In genomic region chr12:102616843-102617519, GRCm38 (mm10) we compare ENCODE assay signal across 12 mouse cellular contexts.
A peak's percentile ranks its signal among the peaks of the same experiment; 100 is the strongest.
DNase-seq lines count a peak whose midpoint lies in the region; ATAC-seq and TF ChIP-seq lines count a peak whose summit lies in the region.
"Had no signal": no experiment of that assay in that cellular context is flagged by ENCODE, and none has a peak within 500 bp of the region (broad histone marks: within the 10 kb centered on the region; RNA-seq: fewer than 3 reads in every experiment).

No protein-coding gene starts in this region.

- H3K9me3 ChIP-seq in forebrain, postnatal 0 days (ENCODE audit: low read length), result no peaks in the 10 kb centered on the region
- H3K9me3 ChIP-seq in forebrain, embryonic 11.5 days (ENCODE audit: control insufficient read depth, low read length), result no peaks in the 10 kb centered on the region
- H3K9me3 ChIP-seq in liver, embryonic 14.5 days (ENCODE audit: control insufficient read depth, low read length), result no peaks in the 10 kb centered on the region
- H3K9me3 ChIP-seq in liver, embryonic 11.5 days (ENCODE audit: control insufficient read depth, low read length), result no peaks in the 10 kb centered on the region
- H3K9me3 ChIP-seq in limb, embryonic 10.5 days (replicated peaks), result no peaks in the 10 kb centered on the region
- H3K9me3 ChIP-seq: embryonic facial prominence, embryonic 12.5 days; hindbrain, embryonic 13.5 days; midbrain, embryonic 12.5 days had no signal

- peak; percentile 54; the same call in 1 of the 2 replicates for ATAC-seq in forebrain, postnatal 0 days
- no peak for ATAC-seq in forebrain, embryonic 11.5 days (replicated peaks; ENCODE audit: low FRiP score)
- no peak for ATAC-seq in liver, embryonic 14.5 days (ENCODE audit: insufficient read depth)
- ATAC-seq in liver, embryonic 11.5 days (replicated peaks; ENCODE audit: low FRiP score), result no peak

- no peak for TF ChIP-seq EP300 in liver, embryonic 14.5 days (IDR thresholded peaks at IDR 0.05; ENCODE audit: low read depth)

- TF ChIP-seq CTCF in forebrain, postnatal 0 days (IDR thresholded peaks at IDR 0.05; ENCODE audit: low read depth), result peak; percentile 61
- peak; percentile 36 for TF ChIP-seq CTCF in liver, embryonic 14.5 days (IDR thresholded peaks at IDR 0.05; ENCODE audit: low read depth)

- DNase-seq in forebrain, postnatal 0 days, result no peak
- no peak for DNase-seq in forebrain, embryonic 11.5 days (ENCODE audit: low spot score)
- DNase-seq in liver, embryonic 14.5 days (ENCODE audit: low read depth in 3 of 3, low spot score in 3 of 3), result no peak
- no peak for DNase-seq in liver, embryonic 11.5 days (ENCODE audit: low spot score)
- peak; percentile 23 for DNase-seq in adipocyte (ENCODE audit: low spot score)
- DNase-seq in limb, embryonic 10.5 days (ENCODE audit: low spot score), result no peak
- no peak for DNase-seq in urinary bladder, postnatal 36 days (ENCODE audit: low spot score in 2 of 2)
- DNase-seq in layer of hippocampus, postnatal 14 days (ENCODE audit: low spot score in 2 of 2), result no peak
- DNase-seq: thymus, adult 18-20 months had no signal

- no peak overlapping the region for H3K9ac ChIP-seq in forebrain, postnatal 0 days
- H3K9ac ChIP-seq in forebrain, embryonic 11.5 days (ENCODE audit: low read length), result no peak overlapping the region
- no peak overlapping the region for H3K9ac ChIP-seq in liver, embryonic 14.5 days (replicated peaks)
- no peak overlapping the region for H3K9ac ChIP-seq in liver, embryonic 11.5 days (ENCODE audit: low read depth, low read length)
- H3K9ac ChIP-seq: embryonic facial prominence, embryonic 12.5 days; hindbrain, embryonic 13.5 days; midbrain, embryonic 12.5 days had no signal

- no peak overlapping the region for H3K27ac ChIP-seq in forebrain, postnatal 0 days (ENCODE audit: low read depth, low read length)
- no peak overlapping the region for H3K27ac ChIP-seq in forebrain, embryonic 11.5 days (ENCODE audit: low read depth, low read length)
- H3K27ac ChIP-seq in liver, embryonic 14.5 days, result no peak overlapping the region
- H3K27ac ChIP-seq in liver, embryonic 11.5 days (ENCODE audit: low read depth, low read length), result no peak overlapping the region
- H3K27ac ChIP-seq in limb, embryonic 10.5 days, result 0 out of 2 replicates have a peak overlapping the region, but pooled peaks have one; percentile 22
- H3K27ac ChIP-seq: embryonic facial prominence, embryonic 12.5 days; hindbrain, embryonic 13.5 days; midbrain, embryonic 12.5 days had no signal

- no peaks in the 10 kb centered on the region for H3K4me1 ChIP-seq in forebrain, postnatal 0 days (ENCODE audit: insufficient read depth)
- H3K4me1 ChIP-seq in forebrain, embryonic 11.5 days (replicated peaks; ENCODE audit: control insufficient read depth, insufficient read depth, low read length), result no peaks in the 10 kb centered on the region; the same call in 1 of the 2 replicates
- peaks cover 0 to 3% of the 10 kb centered on the region in 2 experiments; a peak in 1 of 4 replicates for H3K4me1 ChIP-seq in liver, embryonic 14.5 days (replicated peaks; ENCODE audit: control insufficient read depth in 2 of 2, insufficient read depth in 2 of 2, low read length in 1 of 2)
- peaks cover 6% of the 10 kb centered on the region for H3K4me1 ChIP-seq in liver, embryonic 11.5 days (replicated peaks; ENCODE audit: control insufficient read depth, insufficient read depth, low read length)
- H3K4me1 ChIP-seq in limb, embryonic 10.5 days, result peaks cover 26% of the 10 kb centered on the region

- H3K36me3 ChIP-seq in forebrain, postnatal 0 days (ENCODE audit: insufficient read depth), result no peaks in the 10 kb centered on the region
- H3K36me3 ChIP-seq in forebrain, embryonic 11.5 days (ENCODE audit: control insufficient read depth, insufficient read depth, low read length), result no peaks in the 10 kb centered on the region
- H3K36me3 ChIP-seq in liver, embryonic 14.5 days (replicated peaks; ENCODE audit: control insufficient read depth, insufficient read depth, low read depth), result no peaks in the 10 kb centered on the region
- no peaks in the 10 kb centered on the region for H3K36me3 ChIP-seq in liver, embryonic 11.5 days (ENCODE audit: control insufficient read depth, insufficient read depth, low read length)
- 0 out of 2 replicates have a peak, but pooled peaks cover 2% of the 10 kb centered on the region for H3K36me3 ChIP-seq in limb, embryonic 10.5 days
- H3K36me3 ChIP-seq: midbrain, embryonic 12.5 days had no signal

- no peak overlapping the region for H3K4me2 ChIP-seq in forebrain, postnatal 0 days (ENCODE audit: low read depth)
- H3K4me2 ChIP-seq in forebrain, embryonic 11.5 days (ENCODE audit: low read depth, low read length, severe bottlenecking), result no peak overlapping the region
- H3K4me2 ChIP-seq in liver, embryonic 14.5 days (ENCODE audit: low read depth), result no peak overlapping the region
- H3K4me2 ChIP-seq in liver, embryonic 11.5 days, result no peak overlapping the region
- H3K4me2 ChIP-seq: embryonic facial prominence, embryonic 12.5 days; hindbrain, embryonic 13.5 days; midbrain, embryonic 12.5 days had no signal

- H3K27me3 ChIP-seq in forebrain, postnatal 0 days (ENCODE audit: insufficient read depth, low read length), result no peaks in the 10 kb centered on the region
- H3K27me3 ChIP-seq in forebrain, embryonic 11.5 days (ENCODE audit: control insufficient read depth, insufficient read depth, low read length), result no peaks in the 10 kb centered on the region
- no peaks in the 10 kb centered on the region for H3K27me3 ChIP-seq in liver, embryonic 14.5 days (ENCODE audit: control insufficient read depth, insufficient read depth, low read length)
- H3K27me3 ChIP-seq in liver, embryonic 11.5 days (replicated peaks; ENCODE audit: control insufficient read depth, insufficient read depth, low read length), result no peaks in the 10 kb centered on the region
- no peaks in the 10 kb centered on the region for H3K27me3 ChIP-seq in limb, embryonic 10.5 days (ENCODE audit: low read depth, poor library complexity, severe bottlenecking)
- H3K27me3 ChIP-seq: embryonic facial prominence, embryonic 12.5 days; hindbrain, embryonic 13.5 days; midbrain, embryonic 12.5 days had no signal

- 56% methylated on average over 7 of the region's 7 CpGs for WGBS in forebrain, postnatal 0 days
- 61% methylated on average over 7 of the region's 7 CpGs for WGBS in forebrain, embryonic 11.5 days
- WGBS in liver, embryonic 14.5 days (ENCODE audit: insufficient replicate concordance), result 49% methylated on average over 7 of the region's 7 CpGs
- WGBS in liver, embryonic 11.5 days, result 67% methylated on average over 7 of the region's 7 CpGs
- 47% methylated on average over 7 of the region's 7 CpGs for WGBS in limb, embryonic 10.5 days

- H3K4me3 ChIP-seq in forebrain, postnatal 0 days (ENCODE audit: low read depth, low read length), result no peak overlapping the region
- no peak overlapping the region for H3K4me3 ChIP-seq in forebrain, embryonic 11.5 days (ENCODE audit: low read depth, low read length)
- no peak overlapping the region for H3K4me3 ChIP-seq in liver, embryonic 14.5 days (ENCODE audit: insufficient read depth in 1 of 2, low read depth in 2 of 2, low read length in 2 of 2)
- no peak overlapping the region for H3K4me3 ChIP-seq in liver, embryonic 11.5 days (ENCODE audit: low read depth, low read length)
- no peak overlapping the region for H3K4me3 ChIP-seq in limb, embryonic 10.5 days
- H3K4me3 ChIP-seq: embryonic facial prominence, embryonic 12.5 days; hindbrain, embryonic 13.5 days; midbrain, embryonic 12.5 days had no signal
